Mouse (Mus musculus): ENCODE measurements around the gene Alyref.

- TF ChIP-seq CTCF (IDR thresholded peaks at IDR 0.05; ENCODE audit: control insufficient read depth, insufficient read depth, insufficient read length): no peak
- TF ChIP-seq CEBPB (IDR thresholded peaks at IDR 0.05; ENCODE audit: low read depth): no peak
- TF ChIP-seq MYOG (IDR thresholded peaks at IDR 0.05; ENCODE audit: control insufficient read depth, extremely low read depth, insufficient read length): no peak
- TF ChIP-seq USF1 (IDR thresholded peaks at IDR 0.05; ENCODE audit: low read depth): no peak
- no peak for TF ChIP-seq FOSL1 (IDR thresholded peaks at IDR 0.05; ENCODE audit: insufficient read depth, low read length, poor library complexity, severe bottlenecking)
- TF ChIP-seq MAX (IDR thresholded peaks at IDR 0.05): no peak
Measured at GRCm38 (mm10) chr11:120572417-120572751, 25.8 kb downstream of the Alyref start.
